Mouse (Mus musculus): ENCODE results near the gene Gm44805.

- no peak for TF ChIP-seq CEBPB (IDR thresholded peaks at IDR 0.05; ENCODE audit: insufficient read depth, poor library complexity, severe bottlenecking)
- TF ChIP-seq POLR2A (IDR thresholded peaks at IDR 0.05; ENCODE audit: insufficient read length, low read depth), result no peak
- no peak for TF ChIP-seq MAX (IDR thresholded peaks at IDR 0.05; ENCODE audit: low read depth)
- TF ChIP-seq E2F4 (IDR thresholded peaks at IDR 0.05; ENCODE audit: insufficient read depth), result no peak
- TF ChIP-seq MYOD1 (IDR thresholded peaks at IDR 0.05; ENCODE audit: control insufficient read depth in 1 of 3, insufficient read length in 2 of 3, low read depth in 2 of 3), result no peak
- no peak for TF ChIP-seq TCF12 (IDR thresholded peaks at IDR 0.05; ENCODE audit: insufficient read depth, poor library complexity, severe bottlenecking)
- no peak for TF ChIP-seq POLR2AphosphoS2 (IDR thresholded peaks at IDR 0.05; ENCODE audit: insufficient read length, low read depth)
- TF ChIP-seq MYOG (IDR thresholded peaks at IDR 0.05; ENCODE audit: control insufficient read depth in 1 of 3, insufficient read depth in 1 of 3, insufficient read length in 2 of 3, low read depth in 2 of 3), result no peak
These were observed 41.6 kb upstream of the Gm44805 start for GRCm38 (mm10) chr7:19722754-19723195.
